Mouse (Mus musculus): ENCODE measurements around the gene Aipl1. TPM values are rescaled to one million over a fixed set of nuclear protein-coding genes. Genes with fewer than 3 reads are reported as not detected.

Gene Aipl1
- total and polyA plus RNA-seq, 3 experiments, result 0.39 to 0.58 TPM; not detected in 1

GRCm38 (mm10) chr11:72078647-72079046 lies 41.3 kb upstream of the Aipl1 start:
- no peaks in the 10 kb centered on the region for H3K4me1 ChIP-seq (ENCODE audit: control insufficient read depth in 1 of 2, insufficient read depth in 2 of 2, low read length in 2 of 2)
- H3K79me2 ChIP-seq (ENCODE audit: control insufficient read depth, insufficient read depth, low read length, poor library complexity), result no peaks in the 10 kb centered on the region
- H3K36me3 ChIP-seq (ENCODE audit: control insufficient read depth in 1 of 2, insufficient read depth in 2 of 2, low read length in 2 of 2), result no peaks in the 10 kb centered on the region
- no peak overlapping the region for H3K27ac ChIP-seq (ENCODE audit: control insufficient read depth, low read depth, low read length)
- no peak overlapping the region for H3K9ac ChIP-seq (ENCODE audit: control insufficient read depth, low read depth, low read length, poor library complexity, severe bottlenecking)
- no peak overlapping the region for H3K4me3 ChIP-seq (ENCODE audit: control insufficient read depth in 1 of 2, insufficient read depth in 1 of 2, low read depth in 2 of 2, low read length in 2 of 2)
- no peak for TF ChIP-seq MEF2A (IDR thresholded peaks at IDR 0.05; ENCODE audit: extremely low read depth, insufficient replicate concordance, low read depth, low read length, poor library complexity, severe bottlenecking)
- no peak for TF ChIP-seq NRF1 (IDR thresholded peaks at IDR 0.05; ENCODE audit: insufficient read depth, low read depth, low read length, poor library complexity, severe bottlenecking)
- TF ChIP-seq CHD1 (IDR thresholded peaks at IDR 0.05; ENCODE audit: low read depth, low read length), result no peak
- no peak for TF ChIP-seq BHLHE40 (IDR thresholded peaks at IDR 0.05; ENCODE audit: borderline replicate concordance, low read depth, low read length)
- no peak for TF ChIP-seq MXI1 (IDR thresholded peaks at IDR 0.05; ENCODE audit: low read depth, low read length)
- TF ChIP-seq E2F4 (IDR thresholded peaks at IDR 0.05; ENCODE audit: borderline replicate concordance, low read depth, low read length), result no peak
- no peak for TF ChIP-seq GATA1 (IDR thresholded peaks at IDR 0.05; ENCODE audit: low read depth, low read length)
- no peak for TF ChIP-seq ZMIZ1 (IDR thresholded peaks at IDR 0.05; ENCODE audit: low read depth, low read length)
- no peak for TF ChIP-seq KAT2A (conservative IDR thresholded peaks at IDR 0.05; ENCODE audit: low read depth, low read length)
- no peaks in the 10 kb centered on the region for H3K9me3 ChIP-seq (replicated peaks; ENCODE audit: insufficient read depth, low read length)
- DNase-seq (ENCODE audit: low read depth, low spot score), result no peak
- H3K27me3 ChIP-seq (ENCODE audit: control insufficient read depth in 1 of 2, insufficient read depth in 2 of 2, low read length in 2 of 2), result no peaks in the 10 kb centered on the region

GRCm38 (mm10) chr11:72078056-72078455 lies 40.7 kb upstream of the Aipl1 start:
- Histone ChIP-seq H3K79me2 (ENCODE audit: control insufficient read depth, insufficient read depth, low read length, poor library complexity) (no peaks in the 10 kb centered on the region), H3K9me3 (replicated peaks; ENCODE audit: insufficient read depth, low read length) (no peaks in the 10 kb centered on the region), H3K4me1 (ENCODE audit: control insufficient read depth in 1 of 2, insufficient read depth in 2 of 2, low read length in 2 of 2) (no peaks in the 10 kb centered on the region), H3K27ac (ENCODE audit: control insufficient read depth, low read depth, low read length) (no peak overlapping the region), H3K4me3 (ENCODE audit: control insufficient read depth in 1 of 2, insufficient read depth in 1 of 2, low read depth in 2 of 2, low read length in 2 of 2) (no peak overlapping the region), H3K36me3 (ENCODE audit: control insufficient read depth in 1 of 2, insufficient read depth in 2 of 2, low read length in 2 of 2) (no peaks in the 10 kb centered on the region), H3K9ac (ENCODE audit: control insufficient read depth, low read depth, low read length, poor library complexity, severe bottlenecking) (no peak overlapping the region), H3K27me3 (ENCODE audit: control insufficient read depth in 1 of 2, insufficient read depth in 2 of 2, low read length in 2 of 2) (no peaks in the 10 kb centered on the region)
- TF ChIP-seq CTCF (IDR thresholded peaks at IDR 0.05 in 2 of 3, conservative IDR thresholded peaks at IDR 0.05 in 1 of 3; ENCODE audit: control insufficient read depth in 1 of 3, insufficient read depth in 1 of 3, low read depth in 2 of 3, low read length in 3 of 3, poor library complexity in 1 of 3, severe bottlenecking in 1 of 3) (peak in 2 of 3 experiments; percentile 24 to 26; a peak in 2 of 6 replicates), SMC3 (IDR thresholded peaks at IDR 0.05; ENCODE audit: low read depth, low read length) (no peak)
- DNase-seq (ENCODE audit: low read depth, low spot score), result no peak

- 0 out of 4 replicates have a peak, but pooled peaks cover 0 to 1% of the 10 kb centered on the region in 2 experiments for H3K27me3 ChIP-seq (ENCODE audit: control insufficient read depth in 1 of 2, insufficient read depth in 2 of 2, low read length in 2 of 2)
- H3K4me3 ChIP-seq (ENCODE audit: control insufficient read depth in 1 of 2, insufficient read depth in 1 of 2, low read depth in 2 of 2, low read length in 2 of 2), result no peak overlapping the region
- TF ChIP-seq CHD2 (IDR thresholded peaks at IDR 0.05; ENCODE audit: low read length), result no peak
- TF ChIP-seq CTCF (IDR thresholded peaks at IDR 0.05 in 2 of 3, conservative IDR thresholded peaks at IDR 0.05 in 1 of 3; ENCODE audit: control insufficient read depth in 1 of 3, insufficient read depth in 1 of 3, low read depth in 2 of 3, low read length in 3 of 3, poor library complexity in 1 of 3, severe bottlenecking in 1 of 3), result no peak
- H3K4me1 ChIP-seq (ENCODE audit: control insufficient read depth in 1 of 2, insufficient read depth in 2 of 2, low read length in 2 of 2), result no peaks in the 10 kb centered on the region
- no peak for DNase-seq (ENCODE audit: low read depth, low spot score)
- H3K9ac ChIP-seq (ENCODE audit: control insufficient read depth, low read depth, low read length, poor library complexity, severe bottlenecking), result no peak overlapping the region
- no peak overlapping the region for H3K27ac ChIP-seq (ENCODE audit: control insufficient read depth, low read depth, low read length)
- no peaks in the 10 kb centered on the region for H3K36me3 ChIP-seq (ENCODE audit: control insufficient read depth in 1 of 2, insufficient read depth in 2 of 2, low read length in 2 of 2)
- H3K9me3 ChIP-seq (replicated peaks; ENCODE audit: insufficient read depth, low read length), result no peaks in the 10 kb centered on the region
- H3K79me2 ChIP-seq (ENCODE audit: control insufficient read depth, insufficient read depth, low read length, poor library complexity), result no peaks in the 10 kb centered on the region
Observed at GRCm38 (mm10) chr11:72074230-72074629, 36.9 kb upstream of the Aipl1 start.
